8 mouse cellular contexts compared by ENCODE assay signal in genomic region chr17:86144537-86145078, GRCm38 (mm10). TPM values are rescaled to one million over a fixed set of nuclear protein-coding genes. Genes with fewer than 3 reads are reported as not detected.
DNase-seq lines count a peak whose midpoint lies in the region; ATAC-seq and TF ChIP-seq lines count a peak whose summit lies in the region.

No protein-coding gene starts in this region.

- peaks cover 3% of the 10 kb centered on the region; the same call in 1 of the 2 replicates for H3K36me3 ChIP-seq in heart, adult 2 months (ENCODE audit: control insufficient read depth, insufficient read depth, low read length)
- peaks cover 9% of the 10 kb centered on the region for H3K36me3 ChIP-seq in C2C12 (ENCODE audit: control insufficient read depth, insufficient read depth)
- peaks cover 4% of the 10 kb centered on the region; the same call in 1 of the 2 replicates for H3K36me3 ChIP-seq in hindbrain, embryonic 12.5 days
- H3K36me3 ChIP-seq in testis, adult 2 months (ENCODE audit: control insufficient read depth, insufficient read depth, low read length), result peaks cover 1% of the 10 kb centered on the region; the same call in 1 of the 2 replicates

- DNase-seq in heart, adult 2 months, result no peak
- no peak for DNase-seq in heart, adult 18-20 months
- DNase-seq in c-Kit-positive CD71-positive TER-119-positive erythroid progenitor cells, embryonic 14.5 days (ENCODE audit: low spot score), result peak; percentile 50
- peak; percentile 10 for DNase-seq in lung, postnatal 10 days
- no peak for DNase-seq in gastrocnemius, adult 18-20 months (ENCODE audit: low spot score)

- no peaks in the 10 kb centered on the region for H3K9me3 ChIP-seq in hindbrain, embryonic 12.5 days (replicated peaks)

- peaks cover 1% of the 10 kb centered on the region; the same call in 1 of the 2 replicates for H3K4me1 ChIP-seq in heart, adult 2 months (ENCODE audit: control insufficient read depth, insufficient read depth, low read length)
- H3K4me1 ChIP-seq in hindbrain, embryonic 12.5 days, result peaks cover 12% of the 10 kb centered on the region
- H3K4me1 ChIP-seq in testis, adult 2 months (ENCODE audit: control insufficient read depth, insufficient read depth, low read length), result peaks cover 7% of the 10 kb centered on the region

- no peak for TF ChIP-seq EP300 in heart, adult 2 months (IDR thresholded peaks at IDR 0.05; ENCODE audit: insufficient read depth, low read depth, low read length)

- peak overlapping the region; percentile 69 for H3K9ac ChIP-seq in heart, adult 2 months (ENCODE audit: low read depth, low read length)
- H3K9ac ChIP-seq in hindbrain, embryonic 12.5 days, result peak overlapping the region; percentile 65

- H3K4me2 ChIP-seq in hindbrain, embryonic 12.5 days (replicated peaks), result peak overlapping the region; percentile 90

- H3K79me3 ChIP-seq in C2C12 (ENCODE audit: low read depth), result peaks cover 18% of the 10 kb centered on the region

- TF ChIP-seq POLR2A in heart, adult 2 months (IDR thresholded peaks at IDR 0.05; ENCODE audit: insufficient read depth, low read depth, low read length), result no peak; the same call in 1 of the 2 replicates
- TF ChIP-seq POLR2A in testis, adult 2 months (IDR thresholded peaks at IDR 0.05; ENCODE audit: control insufficient read depth, low read depth, low read length), result peak; percentile 24; the same call in 1 of the 2 replicates

- WGBS in heart, adult 2 months, result 1% methylated on average over 33 of the region's 33 CpGs
- under 1% methylated on average over 33 of the region's 33 CpGs for WGBS in hindbrain, embryonic 12.5 days

- H3K27me3 ChIP-seq in heart, adult 2 months (ENCODE audit: control insufficient read depth, insufficient read depth, low read length), result no peaks in the 10 kb centered on the region
- H3K27me3 ChIP-seq in C2C12 (ENCODE audit: control insufficient read depth, insufficient read depth, insufficient read length), result no peaks in the 10 kb centered on the region
- no peaks in the 10 kb centered on the region for H3K27me3 ChIP-seq in hindbrain, embryonic 12.5 days
- H3K27me3 ChIP-seq in testis, adult 2 months (ENCODE audit: control insufficient read depth, insufficient read depth, low read length), result no peaks in the 10 kb centered on the region

- H3K79me2 ChIP-seq in heart, adult 2 months (replicated peaks; ENCODE audit: control insufficient read depth, insufficient read depth, low read length), result no peaks in the 10 kb centered on the region
- peaks cover 33% of the 10 kb centered on the region for H3K79me2 ChIP-seq in C2C12 (ENCODE audit: control insufficient read depth, insufficient read depth)

- H3K27ac ChIP-seq in heart, adult 2 months, result peak overlapping the region; percentile 69
- 0 out of 2 replicates have a peak overlapping the region, but pooled peaks have one; percentile 41 for H3K27ac ChIP-seq in hindbrain, embryonic 12.5 days
- peak overlapping the region; percentile 59 for H3K27ac ChIP-seq in testis, adult 2 months (ENCODE audit: control insufficient read depth, insufficient read depth, low read depth, low read length)

- intact Hi-C loops in heart, adult 2 months (cut with DNase I), result loop anchor here (10.0 kb wide), 2 partner anchors 1140 to 1920 kb away; partner anchors contain the start of genes Fbxo11 and Ttc7

- peak overlapping the region; percentile 100 for H3ac ChIP-seq in C2C12 (ENCODE audit: control insufficient read depth, insufficient read length, low read depth)

- TF ChIP-seq CTCF in heart, adult 2 months (IDR thresholded peaks at IDR 0.05), result no peak
- TF ChIP-seq CTCF in C2C12 (IDR thresholded peaks at IDR 0.05; ENCODE audit: control insufficient read depth, insufficient read depth, insufficient read length), result no peak
- TF ChIP-seq CTCF in testis, adult 2 months (IDR thresholded peaks at IDR 0.05; ENCODE audit: control insufficient read depth, insufficient read depth, insufficient replicate concordance, low read depth, low read length), result no peak

- ATAC-seq in hindbrain, embryonic 12.5 days (ENCODE audit: low FRiP score), result peak; percentile 87

- peak overlapping the region; percentile 84 for H3K4me3 ChIP-seq in heart, adult 2 months
- H3K4me3 ChIP-seq in C2C12 (ENCODE audit: insufficient read depth, poor library complexity, severe bottlenecking), result peak overlapping the region; percentile 89
- peak overlapping the region; percentile 54 for H3K4me3 ChIP-seq in hindbrain, embryonic 12.5 days
- peak overlapping the region; percentile 87 for H3K4me3 ChIP-seq in testis, adult 2 months (ENCODE audit: control insufficient read depth, low read depth, low read length)

TF ChIP-seq in C2C12, 6 proteins besides CTCF, POLR2A, EP300 and RAD21:
- TF ChIP-seq CEBPB (IDR thresholded peaks at IDR 0.05; ENCODE audit: low read depth) (no peak), USF1 (IDR thresholded peaks at IDR 0.05; ENCODE audit: low read depth) (no peak), MAX (IDR thresholded peaks at IDR 0.05) (no peak), FOSL1 (IDR thresholded peaks at IDR 0.05; ENCODE audit: insufficient read depth, low read length, poor library complexity, severe bottlenecking) (no peak)

RNA-seq across cellular contexts. Expression of gene Srbd1, which starts 0.4 kb away (rescaled TPM):
- total RNA-seq in heart, adult 2 months (2021), result 10 to 100 TPM; 12.2 to 12.3 TPM
- polyA plus RNA-seq in heart, adult 2 months (2012; rRNA removed), result 2.7 and 4.1 TPM in 2 replicates
- total RNA-seq in heart, adult 18-20 months (2021), result 10 to 100 TPM; 12.5 to 13.0 TPM
- 7.6 TPM for polyA plus RNA-seq in C2C12 (2012; fragmentation: generic; extraction: Trizol)
- polyA plus RNA-seq in hindbrain, embryonic 12.5 days (2016; fragmentation: Nextera tagmentation; extraction: Ambion mirVana), result 22.6 and 24.1 TPM in 2 replicates
- polyA plus RNA-seq in testis, adult 2 months (2012; rRNA removed), result 1.6 and 2.5 TPM in 2 replicates
- total RNA-seq in gastrocnemius, adult 18-20 months (2021), result 1 to 10 TPM; 5.5 to 5.9 TPM

RNA-seq across cellular contexts. Expression of gene Prkce, which starts 23.0 kb away (rescaled TPM):
- 10 to 100 TPM; 26.0 to 27.3 TPM for total RNA-seq in heart, adult 2 months (2021)
- 6.1 and 8.1 TPM in 2 replicates for polyA plus RNA-seq in heart, adult 2 months (2012; rRNA removed)
- total RNA-seq in heart, adult 18-20 months (2021), result 10 to 100 TPM; 26.1 to 27.0 TPM
- polyA plus RNA-seq in C2C12 (2012; fragmentation: generic; extraction: Trizol), result 1.4 TPM
- 11.0 and 12.0 TPM in 2 replicates for polyA plus RNA-seq in hindbrain, embryonic 12.5 days (2016; fragmentation: Nextera tagmentation; extraction: Ambion mirVana)
- polyA plus RNA-seq in testis, adult 2 months (2012; rRNA removed), result 0.90 and 1.2 TPM in 2 replicates
- 10 to 100 TPM; 11.6 to 12.3 TPM for total RNA-seq in gastrocnemius, adult 18-20 months (2021)

Comparison
In these comparisons a context has a peak if more than half of its experiments do, and no peak if none do; other contexts are left out.
1. DNase-seq: peak in c-Kit-positive CD71-positive TER-119-positive erythroid progenitor cells, embryonic 14.5 days (single experiment) and lung, postnatal 10 days (single experiment); none in heart, adult 2 months (0 of 2), heart, adult 18-20 months (0 of 2) and gastrocnemius, adult 18-20 months (single experiment).
2. Peak in every context shown above with its lines, with median percentiles within 50 percentile points of each other: H3K27ac ChIP-seq and H3K4me3 ChIP-seq.